Mouse (Mus musculus) testis, postnatal 10 days (tissue): Measurements from ENCODE around the gene Col9a2.

Experiments used
- DNase-seq: peaks from one replicate; pipeline ENCODE4 v3.0.0; 2021; ENCODE audit warnings: low spot score

The Col9a2 gene

GRCm38 (mm10) chr4:121084506-121084905 lies 45.3 kb downstream of the Col9a2 start:
- DNase-seq = no peak

GRCm38 (mm10) chr4:121088696-121089095 lies 49.5 kb downstream of the Col9a2 start:
- DNase-seq = no peak

DNA sequence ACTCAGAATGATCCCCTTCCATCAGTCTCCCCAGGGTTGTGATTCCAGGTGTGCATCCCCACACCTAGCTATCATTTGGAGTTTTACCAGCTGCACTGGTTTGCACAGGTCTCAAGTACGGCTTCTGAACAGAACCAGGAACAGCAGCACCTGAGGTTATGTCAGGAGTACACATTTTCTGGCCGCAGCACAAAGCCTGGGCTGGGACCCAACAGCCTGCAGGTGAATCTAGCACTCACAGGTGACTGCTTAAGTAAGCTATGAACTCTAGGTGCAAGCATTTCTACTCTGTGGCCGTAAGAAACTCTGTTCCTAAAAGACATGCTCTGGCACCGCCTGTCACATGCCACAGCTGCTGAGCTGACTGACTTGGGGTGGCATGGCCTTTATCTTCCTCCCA lies 51.0 kb downstream of the Col9a2 start:
- DNase-seq = no peak

DNA sequence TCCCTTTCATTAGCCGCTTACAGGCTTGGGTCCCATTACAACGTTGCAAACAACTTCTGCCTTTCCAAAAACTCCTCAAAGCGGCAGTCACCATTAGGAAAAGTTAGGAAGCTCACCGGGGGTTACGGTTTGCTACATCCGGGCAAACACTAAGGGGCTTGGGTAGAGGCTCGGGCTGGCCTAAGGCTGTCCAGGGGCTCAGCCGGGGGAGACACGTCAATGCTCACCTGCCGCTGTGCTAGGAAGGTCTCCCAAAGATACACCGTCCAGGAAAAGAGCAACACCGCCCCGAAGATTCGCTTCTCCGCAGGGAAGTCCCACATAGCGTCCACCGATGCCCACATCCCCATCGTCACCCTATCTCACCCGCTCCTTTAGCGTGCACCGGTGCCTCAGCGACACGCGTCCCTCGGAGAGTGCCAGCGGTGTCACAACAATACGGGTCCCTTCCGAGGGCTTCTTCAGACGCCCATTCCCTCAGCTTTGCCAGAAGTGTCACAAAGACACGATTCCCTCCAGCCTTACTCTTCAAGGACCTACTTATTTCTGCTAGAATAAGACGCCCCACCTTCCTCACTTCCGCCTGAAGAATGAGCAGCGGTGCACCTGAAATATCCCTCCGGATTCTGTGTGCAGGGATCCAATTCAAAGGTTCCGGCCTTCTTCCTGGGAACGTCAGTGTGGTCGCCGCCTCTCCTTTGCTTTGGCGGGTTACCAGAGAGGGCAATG lies 58.6 kb downstream of the Col9a2 start, which contains the start of gene Zmpste24:
TSS of gene Zmpste24 (minus strand) at position 592 of the 729 bp plus-strand sequence.
- DNase-seq = peak; percentile 88

DNA sequence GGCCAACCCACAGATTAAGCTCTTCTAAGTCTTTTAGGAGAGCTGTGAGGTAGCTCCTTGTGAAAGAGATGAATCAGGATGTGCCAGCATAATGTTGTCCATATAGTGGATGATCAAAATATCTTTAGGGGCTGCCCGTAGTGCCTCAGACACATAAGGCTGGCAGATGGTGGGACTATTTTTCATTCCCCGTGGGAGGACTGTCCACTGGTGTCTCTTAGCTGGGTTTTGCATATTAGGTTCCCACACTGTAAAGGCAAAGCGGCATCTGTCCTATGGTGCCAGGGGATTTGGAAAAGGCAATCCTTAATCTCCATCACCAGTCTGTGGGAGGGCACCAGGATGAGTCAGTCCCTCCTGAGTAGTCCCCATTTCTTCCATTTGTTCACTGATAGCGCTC lies 64.1 kb downstream of the Col9a2 start:
- no peak for DNase-seq
